Mouse (Mus musculus) forebrain, embryonic 14.5 days (tissue): ENCODE data around the gene Herc2. TPM values are rescaled to one million over a fixed set of nuclear protein-coding genes. Genes with fewer than 3 reads are reported as not detected.

Experiments used
- ATAC-seq: fragments of 200-750 bp; cut with Nextera tagmentation; 2 replicates; pipeline ENCODE4 v1.8.0; 2017; ENCODE audit warnings: mild to moderate bottlenecking, moderate library complexity
- DNase-seq: peaks from one replicate; pipeline ENCODE4 v3.0.0-alpha.2; 2015; ENCODE audit warnings: low spot score
- H3K27ac ChIP-seq: fragments of 300-500 bp; sonication (generic); 2 replicates; pipeline ENCODE4 v1.5.1; 2014; ENCODE audit warnings: low read depth, mild to moderate bottlenecking, control low read depth, low read length, moderate library complexity
- H3K27me3 ChIP-seq: fragments of 300-500 bp; sonication (generic); replicated peaks from 2 replicates; pipeline ENCODE4 v1.6.1; 2014; ENCODE audit warnings: low read length, control low read depth, mixed read lengths; ENCODE audit not compliant: control insufficient read depth, insufficient read depth
- H3K36me3 ChIP-seq: fragments of 300-500 bp; sonication (generic); 2 replicates; pipeline ENCODE4 v1.6.1; 2014; ENCODE audit warnings: low read length, control low read depth; ENCODE audit not compliant: control insufficient read depth, insufficient read depth
- H3K4me1 ChIP-seq: fragments of 300-500 bp; sonication (generic); 2 replicates; pipeline ENCODE4 v1.6.1; 2014; ENCODE audit warnings: antibody characterized with exemption, low read length, control low read depth; ENCODE audit not compliant: control insufficient read depth, insufficient read depth
- H3K4me2 ChIP-seq: fragments of 300-500 bp; sonication (generic); 2 replicates; pipeline ENCODE4 v1.6.1; 2014; ENCODE audit warnings: mild to moderate bottlenecking, control low read depth, low read length
- H3K4me3 ChIP-seq: fragments of 300-500 bp; sonication (generic); 2 replicates; pipeline ENCODE4 v1.5.1; 2014; ENCODE audit warnings: low read depth, low read length, control low read depth
- H3K9ac ChIP-seq: fragments of 300-500 bp; sonication (generic); 2 replicates; pipeline ENCODE4 v1.6.1; 2014; ENCODE audit warnings: mild to moderate bottlenecking, low read length, control low read depth, moderate library complexity
- H3K9me3 ChIP-seq: fragments of 300-500 bp; sonication (generic); replicated peaks from 2 replicates; pipeline ENCODE4 v1.6.1; 2016; ENCODE audit warnings: low read length, control low read depth, mixed read lengths; ENCODE audit not compliant: control insufficient read depth
- WGBS: fragments of 180-500 bp; shearing (Covaris S2); extraction: QIAGEN DNeasy Blood & Tissue Kit; methylation state at CpG from one replicate; pipeline ENCODE4 v1.1.7; 2014; 5-methylcytosine and 5-hydroxymethylcytosine counted together
- polyA plus RNA-seq: library from polyadenylated mRNA; unstranded; fragments of >200 nt; fragmentation: Nextera tagmentation; extraction: Ambion mirVana; gene quantifications from 2 replicates; pipeline ENCODE4 v1.2.1, GENCODE M21; 2014

Gene Herc2
- polyA plus RNA-seq, 1 experiment from 2014 or later: 27.4 TPM

- Histone ChIP-seq H3K27ac (peak overlapping the region; percentile 87), H3K27me3 (no peaks in the 10 kb centered on the region), H3K9me3 (no peaks in the 10 kb centered on the region), H3K36me3 (0 out of 2 replicates have a peak, but pooled peaks cover 3% of the 10 kb centered on the region), H3K4me2 (peak overlapping the region; percentile 64), H3K4me1 (peaks cover 15% of the 10 kb centered on the region), H3K4me3 (peak overlapping the region; percentile 76), H3K9ac (peak overlapping the region; percentile 81)
- ATAC-seq (peak; percentile 41), DNase-seq (no peak)
- under 1% methylated on average over 18 of the region's 18 CpGs for WGBS
Measured at GRCm38 (mm10) chr7:56050487-56050911, 503 bp downstream of the Herc2 start.

GRCm38 (mm10) chr7:56052996-56053395, 3.0 kb downstream of the Herc2 start:
- Histone ChIP-seq H3K27ac (no peak overlapping the region), H3K4me1 (peaks cover 15% of the 10 kb centered on the region), H3K9ac (no peak overlapping the region), H3K4me3 (no peak overlapping the region), H3K9me3 (no peaks in the 10 kb centered on the region), H3K4me2 (no peak overlapping the region), H3K36me3 (peaks cover 14% of the 10 kb centered on the region; the same call in 1 of the 2 replicates), H3K27me3 (no peaks in the 10 kb centered on the region)
- no peak for DNase-seq
- ATAC-seq: no peak

GRCm38 (mm10) chr7:56055338-56055737, 5.3 kb downstream of the Herc2 start:
- peaks cover 11% of the 10 kb centered on the region for H3K4me1 ChIP-seq
- H3K9ac ChIP-seq: no peak overlapping the region
- ATAC-seq: peak; percentile 38; the same call in 1 of the 2 replicates
- no peaks in the 10 kb centered on the region for H3K9me3 ChIP-seq
- peaks cover 14% of the 10 kb centered on the region; the same call in 1 of the 2 replicates for H3K36me3 ChIP-seq
- H3K27me3 ChIP-seq: no peaks in the 10 kb centered on the region
- WGBS: 82% methylated on average over 3 of the region's 3 CpGs
- H3K4me2 ChIP-seq: no peak overlapping the region
- no peak overlapping the region for H3K4me3 ChIP-seq
- peak; percentile 62 for DNase-seq
- no peak overlapping the region for H3K27ac ChIP-seq

DNA sequence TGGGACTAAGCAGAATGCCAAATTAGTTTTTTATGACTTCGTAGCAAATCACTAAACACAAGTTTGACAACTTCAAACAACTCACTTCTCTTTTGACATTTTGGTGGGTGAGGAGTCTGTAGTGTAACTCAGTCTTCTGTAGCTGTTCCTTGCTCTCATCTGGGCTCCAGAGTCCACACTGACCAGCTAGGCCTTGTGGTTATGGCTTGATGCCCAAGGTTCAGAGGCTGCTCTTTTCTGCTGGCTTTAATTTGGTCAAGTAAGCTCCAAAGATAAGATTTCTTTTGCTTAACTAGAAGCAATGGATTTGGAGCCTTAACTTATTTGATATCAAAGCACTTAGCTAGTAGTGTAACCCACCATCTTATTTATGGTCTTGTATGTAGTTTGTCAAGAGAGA, 14.9 kb downstream of the Herc2 start:
- DNase-seq (no peak), ATAC-seq (no peak)
- no peak overlapping the region for H3K4me2 ChIP-seq
- H3K9me3 ChIP-seq: no peaks in the 10 kb centered on the region
- H3K4me3 ChIP-seq: no peak overlapping the region
- H3K27me3 ChIP-seq: no peaks in the 10 kb centered on the region
- H3K9ac ChIP-seq: no peak overlapping the region
- H3K36me3 ChIP-seq: peaks cover 10% of the 10 kb centered on the region; the same call in 1 of the 2 replicates
- 93% methylated on average over 1 of the region's 1 CpGs for WGBS
- no peaks in the 10 kb centered on the region for H3K4me1 ChIP-seq
- no peak overlapping the region for H3K27ac ChIP-seq

GRCm38 (mm10) chr7:56066136-56066535, 16.1 kb downstream of the Herc2 start:
- no peak overlapping the region for H3K4me3 ChIP-seq
- no peaks in the 10 kb centered on the region for H3K4me1 ChIP-seq
- no peaks in the 10 kb centered on the region for H3K27me3 ChIP-seq
- H3K9me3 ChIP-seq: no peaks in the 10 kb centered on the region
- H3K36me3 ChIP-seq: peaks cover 10% of the 10 kb centered on the region; the same call in 1 of the 2 replicates
- 80% methylated on average over 2 of the region's 2 CpGs for WGBS
- H3K4me2 ChIP-seq: no peak overlapping the region
- H3K27ac ChIP-seq: no peak overlapping the region
- no peak overlapping the region for H3K9ac ChIP-seq
- ATAC-seq (no peak), DNase-seq (no peak)

- Histone ChIP-seq H3K4me1 (no peaks in the 10 kb centered on the region), H3K4me3 (no peak overlapping the region), H3K27me3 (no peaks in the 10 kb centered on the region), H3K36me3 (peaks cover 9% of the 10 kb centered on the region; the same call in 1 of the 2 replicates), H3K4me2 (no peak overlapping the region), H3K9me3 (no peaks in the 10 kb centered on the region), H3K27ac (no peak overlapping the region), H3K9ac (no peak overlapping the region)
- ATAC-seq: no peak
- DNase-seq: no peak
- WGBS: 97% methylated on average over 1 of the region's 1 CpGs
Measured at GRCm38 (mm10) chr7:56066634-56067033, 16.6 kb downstream of the Herc2 start.

DNA sequence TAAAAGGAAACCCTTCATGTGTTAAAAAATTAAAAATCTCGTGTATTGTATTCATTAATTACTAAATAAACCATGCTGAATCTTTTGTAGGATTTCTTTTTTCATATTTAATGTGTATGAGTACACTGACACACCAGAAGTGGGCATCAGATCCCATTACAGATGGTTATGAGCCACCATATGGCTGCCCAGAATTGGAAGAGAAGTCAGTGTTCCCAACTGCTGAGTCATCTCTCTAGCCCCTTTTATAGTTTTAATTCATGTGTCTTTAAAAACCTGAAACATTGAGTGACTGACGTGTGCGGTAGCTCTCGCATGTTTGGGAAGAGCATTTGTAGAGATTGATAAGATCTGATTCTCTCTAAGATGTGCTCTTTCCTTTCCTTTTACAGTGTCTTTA, 21.7 kb downstream of the Herc2 start:
- Histone ChIP-seq H3K36me3 (peaks cover 9% of the 10 kb centered on the region; the same call in 1 of the 2 replicates), H3K27me3 (no peaks in the 10 kb centered on the region), H3K9me3 (no peaks in the 10 kb centered on the region), H3K4me2 (no peak overlapping the region), H3K9ac (no peak overlapping the region), H3K4me3 (no peak overlapping the region), H3K4me1 (no peaks in the 10 kb centered on the region), H3K27ac (no peak overlapping the region)
- ATAC-seq (no peak), DNase-seq (no peak)
- 86% methylated on average over 4 of the region's 4 CpGs for WGBS

DNA sequence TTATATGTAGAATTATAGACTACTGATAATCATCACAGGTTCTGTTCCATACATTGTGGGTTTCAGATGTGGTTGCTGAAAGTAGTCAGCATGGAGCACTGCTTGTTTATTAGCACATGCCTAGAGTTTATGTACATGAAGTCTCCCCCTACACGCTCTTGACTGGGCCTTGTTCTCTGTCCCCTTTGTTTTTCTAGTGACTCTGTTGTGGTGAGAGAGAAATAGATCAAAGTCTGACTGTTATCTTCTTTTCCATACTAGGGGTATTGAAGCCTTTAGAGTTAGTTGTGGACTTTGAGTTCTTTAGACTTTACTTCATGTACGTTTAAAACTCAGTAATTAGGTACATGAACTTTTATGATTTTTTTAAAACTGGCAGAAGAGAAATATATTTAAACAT, 33.0 kb downstream of the Herc2 start:
- peaks cover 32% of the 10 kb centered on the region for H3K36me3 ChIP-seq
- H3K4me3 ChIP-seq: no peak overlapping the region
- H3K9ac ChIP-seq: no peak overlapping the region
- H3K4me2 ChIP-seq: no peak overlapping the region
- no peak for DNase-seq
- no peaks in the 10 kb centered on the region for H3K9me3 ChIP-seq
- no peaks in the 10 kb centered on the region for H3K4me1 ChIP-seq
- WGBS: 91% methylated on average over 2 of the region's 2 CpGs
- no peak for ATAC-seq
- no peaks in the 10 kb centered on the region for H3K27me3 ChIP-seq
- H3K27ac ChIP-seq: no peak overlapping the region

DNA sequence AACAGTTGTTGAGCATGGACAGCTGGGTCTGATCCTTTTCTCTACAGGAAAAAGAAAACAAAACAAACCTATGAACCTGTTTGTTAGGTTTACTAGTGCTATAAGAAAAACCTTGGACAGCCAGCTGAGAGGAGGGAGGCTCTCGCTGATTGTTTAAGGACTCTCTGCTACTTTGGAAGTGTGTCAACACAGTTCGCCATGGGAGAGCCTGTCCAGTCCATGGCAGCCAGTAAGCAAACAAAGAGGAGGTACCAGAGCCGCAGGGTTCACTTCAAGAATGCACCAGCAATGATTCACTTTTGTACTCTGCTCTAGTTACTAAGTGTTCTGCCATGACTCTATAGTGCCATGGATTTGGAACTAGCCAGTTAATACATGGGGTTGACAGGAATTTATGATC, 39.1 kb downstream of the Herc2 start:
- Histone ChIP-seq H3K27ac (no peak overlapping the region), H3K4me3 (no peak overlapping the region), H3K4me1 (no peaks in the 10 kb centered on the region), H3K9ac (no peak overlapping the region), H3K36me3 (peaks cover 73% of the 10 kb centered on the region), H3K27me3 (no peaks in the 10 kb centered on the region), H3K4me2 (no peak overlapping the region), H3K9me3 (no peaks in the 10 kb centered on the region)
- no peak for ATAC-seq
- DNase-seq: no peak
- WGBS: 85% methylated on average over 3 of the region's 3 CpGs
